11 mouse cellular contexts compared by ENCODE assay signal in genomic region chr2:11464661-11465099, GRCm38 (mm10).
DNase-seq lines count a peak whose midpoint lies in the region; ATAC-seq lines count a peak whose summit lies in the region.
"Had no signal": no experiment of that assay in that cellular context is flagged by ENCODE, and none has a peak within 500 bp of the region (broad histone marks: within the 10 kb centered on the region; RNA-seq: fewer than 3 reads in every experiment).

No protein-coding gene starts in this region.

- peak; percentile 52; the same call in 1 of the 2 replicates for ATAC-seq in midbrain, embryonic 11.5 days (ENCODE audit: low FRiP score)
- ATAC-seq in midbrain, embryonic 12.5 days (ENCODE audit: low FRiP score, low read depth), result peak; percentile 44; the same call in 1 of the 2 replicates
- ATAC-seq in stomach, embryonic 15.5 days (ENCODE audit: insufficient read depth, low FRiP score, low read depth), result peak; percentile 39; the same call in 1 of the 2 replicates
- ATAC-seq: intestine, embryonic 15.5 days had no signal

- no peak overlapping the region for H3K4me2 ChIP-seq in midbrain, embryonic 11.5 days
- H3K4me2 ChIP-seq in midbrain, embryonic 12.5 days (replicated peaks), result no peak overlapping the region
- no peak overlapping the region for H3K4me2 ChIP-seq in stomach, embryonic 15.5 days
- H3K4me2 ChIP-seq: intestine, embryonic 15.5 days had no signal

- H3K4me3 ChIP-seq in midbrain, embryonic 11.5 days (ENCODE audit: low read depth, low read length), result no peak overlapping the region
- H3K4me3 ChIP-seq in midbrain, embryonic 10.5 days, result no peak overlapping the region
- no peak overlapping the region for H3K4me3 ChIP-seq in midbrain, embryonic 12.5 days
- no peak overlapping the region for H3K4me3 ChIP-seq in stomach, embryonic 15.5 days (replicated peaks)
- H3K4me3 ChIP-seq: intestine, embryonic 15.5 days had no signal

- 0 out of 2 replicates have a peak, but pooled peaks cover 2% of the 10 kb centered on the region for H3K4me1 ChIP-seq in midbrain, embryonic 11.5 days (ENCODE audit: control insufficient read depth, insufficient read depth, low read length)
- peaks cover 6% of the 10 kb centered on the region; the same call in 1 of the 2 replicates for H3K4me1 ChIP-seq in midbrain, embryonic 10.5 days
- H3K4me1 ChIP-seq in midbrain, embryonic 12.5 days, result no peaks in the 10 kb centered on the region
- no peaks in the 10 kb centered on the region for H3K4me1 ChIP-seq in stomach, embryonic 15.5 days
- H3K4me1 ChIP-seq: intestine, embryonic 15.5 days had no signal

- no peaks in the 10 kb centered on the region for H3K27me3 ChIP-seq in midbrain, embryonic 11.5 days (ENCODE audit: control insufficient read depth, insufficient read depth, low read length)
- H3K27me3 ChIP-seq in midbrain, embryonic 10.5 days (ENCODE audit: low read depth, poor library complexity, severe bottlenecking), result no peaks in the 10 kb centered on the region
- H3K27me3 ChIP-seq in midbrain, embryonic 12.5 days, result no peaks in the 10 kb centered on the region
- no peaks in the 10 kb centered on the region for H3K27me3 ChIP-seq in stomach, embryonic 15.5 days (replicated peaks)
- H3K27me3 ChIP-seq: intestine, embryonic 15.5 days had no signal

- 46% methylated on average over 3 of the region's 3 CpGs for WGBS in midbrain, embryonic 11.5 days
- 66% methylated on average over 3 of the region's 3 CpGs for WGBS in midbrain, embryonic 10.5 days
- WGBS in midbrain, embryonic 12.5 days, result 43% methylated on average over 3 of the region's 3 CpGs
- WGBS in stomach, embryonic 15.5 days, result 40% methylated on average over 3 of the region's 3 CpGs

- H3K9ac ChIP-seq in midbrain, embryonic 11.5 days (ENCODE audit: low read length), result no peak overlapping the region
- H3K9ac ChIP-seq in midbrain, embryonic 12.5 days (replicated peaks), result no peak overlapping the region
- H3K9ac ChIP-seq in stomach, embryonic 15.5 days, result no peak overlapping the region
- H3K9ac ChIP-seq: intestine, embryonic 15.5 days; liver, embryonic 14.5 days had no signal

- H3K9me3 ChIP-seq in midbrain, embryonic 11.5 days (ENCODE audit: control insufficient read depth, low read length), result no peaks in the 10 kb centered on the region
- no peaks in the 10 kb centered on the region for H3K9me3 ChIP-seq in midbrain, embryonic 10.5 days (replicated peaks)
- H3K9me3 ChIP-seq in midbrain, embryonic 12.5 days, result no peaks in the 10 kb centered on the region
- H3K9me3 ChIP-seq in stomach, embryonic 15.5 days, result no peaks in the 10 kb centered on the region
- H3K9me3 ChIP-seq: intestine, embryonic 15.5 days had no signal

- no peak overlapping the region for H3K27ac ChIP-seq in midbrain, embryonic 11.5 days (ENCODE audit: low read depth, low read length)
- no peak overlapping the region for H3K27ac ChIP-seq in midbrain, embryonic 10.5 days (replicated peaks)
- no peak overlapping the region for H3K27ac ChIP-seq in midbrain, embryonic 12.5 days (replicated peaks)
- no peak overlapping the region for H3K27ac ChIP-seq in stomach, embryonic 15.5 days
- H3K27ac ChIP-seq: intestine, embryonic 15.5 days; liver, embryonic 14.5 days had no signal

- H3K36me3 ChIP-seq in midbrain, embryonic 11.5 days (ENCODE audit: control insufficient read depth, insufficient read depth, low read length), result no peaks in the 10 kb centered on the region
- no peaks in the 10 kb centered on the region for H3K36me3 ChIP-seq in midbrain, embryonic 10.5 days
- H3K36me3 ChIP-seq in midbrain, embryonic 12.5 days, result no peaks in the 10 kb centered on the region
- no peaks in the 10 kb centered on the region for H3K36me3 ChIP-seq in stomach, embryonic 15.5 days
- H3K36me3 ChIP-seq: intestine, embryonic 15.5 days had no signal

- peak; percentile 46 to 47 for DNase-seq in adrenal gland, postnatal 36 days
- no peak for DNase-seq in adrenal gland, adult 18-20 months (ENCODE audit: low spot score in 2 of 2)
- DNase-seq in midbrain, embryonic 11.5 days (ENCODE audit: low spot score, missing footprints), result no peak
- no peak for DNase-seq in midbrain, embryonic 10.5 days (ENCODE audit: low spot score)
- DNase-seq in left cerebral cortex, adult 8-10 months (ENCODE audit: low spot score in 2 of 2), result no peak
- DNase-seq in heart, adult 9 months (ENCODE audit: low spot score in 2 of 2), result no peak
- DNase-seq: gastrocnemius, postnatal 10 days had no signal

Comparison
In these comparisons a context has a peak if more than half of its experiments do, and no peak if none do; other contexts are left out.
1. DNase-seq: peak in adrenal gland, postnatal 36 days (2 of 2); none in adrenal gland, adult 18-20 months (0 of 2), midbrain, embryonic 11.5 days (single experiment), midbrain, embryonic 10.5 days (single experiment), left cerebral cortex, adult 8-10 months (0 of 2) and heart, adult 9 months (0 of 2).
2. Peak in every context shown above with its lines, with median percentiles within 50 percentile points of each other: ATAC-seq.